8 mouse cellular contexts compared by ENCODE assay signal in the genomic region with DNA sequence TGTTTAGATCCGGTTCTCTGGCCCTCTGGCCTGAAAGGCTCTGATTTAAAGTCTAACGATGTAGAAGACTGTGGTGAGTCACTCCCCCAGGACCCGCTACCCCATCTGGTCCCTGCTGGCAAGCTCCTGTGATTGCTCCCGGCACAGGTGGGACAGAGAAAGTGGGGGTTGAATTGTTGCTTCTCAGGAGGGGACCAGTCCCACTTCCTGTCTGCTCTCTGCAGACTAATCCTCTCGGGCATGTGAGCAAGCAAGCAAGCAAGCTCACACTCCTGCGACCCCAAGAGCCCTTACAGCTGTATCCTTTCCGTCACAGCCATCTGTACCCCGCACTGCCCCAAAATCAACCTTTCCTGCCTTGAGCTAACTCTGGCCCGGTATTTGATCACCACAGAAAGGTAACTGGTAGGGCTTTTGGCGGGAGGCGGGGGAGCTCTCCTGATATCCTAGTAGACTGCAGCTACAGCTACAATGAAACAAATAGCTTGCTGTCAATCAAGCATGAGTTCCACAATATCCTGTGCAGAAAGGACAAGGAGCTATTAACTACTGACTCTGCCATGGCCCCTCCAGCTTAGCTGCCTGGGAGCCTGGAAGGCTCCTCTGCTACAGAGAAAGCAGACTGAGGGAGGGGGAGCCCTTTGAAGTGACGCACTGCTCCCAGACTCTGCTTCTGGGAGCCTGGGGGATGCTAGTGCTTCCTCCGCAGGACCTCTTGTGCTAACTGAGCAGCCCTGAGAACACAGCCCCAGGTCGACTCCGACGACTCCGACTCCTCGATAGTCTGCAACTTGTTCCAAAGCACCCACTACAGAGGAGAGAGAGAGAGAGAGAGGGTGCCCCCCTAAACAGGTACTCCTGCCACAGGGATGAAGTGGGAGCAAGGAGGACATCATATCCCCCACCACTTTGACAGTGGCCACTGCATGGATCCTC.
DNase-seq lines count a peak whose midpoint lies in the region; ATAC-seq and TF ChIP-seq lines count a peak whose summit lies in the region.

No protein-coding gene starts in this region.

- no peaks in the 10 kb centered on the region for H3K36me3 ChIP-seq in kidney, adult 2 months (ENCODE audit: control insufficient read depth, insufficient read depth, low read length)
- no peaks in the 10 kb centered on the region for H3K36me3 ChIP-seq in hindbrain, embryonic 16.5 days (ENCODE audit: control insufficient read depth, insufficient read depth, low read length)
- H3K36me3 ChIP-seq in neural tube, embryonic 14.5 days (ENCODE audit: control insufficient read depth, insufficient read depth, low read length): no peaks in the 10 kb centered on the region

- H3K4me1 ChIP-seq in kidney, adult 2 months (ENCODE audit: control insufficient read depth, insufficient read depth, low read length): peaks cover 7% of the 10 kb centered on the region
- H3K4me1 ChIP-seq in hindbrain, embryonic 16.5 days (ENCODE audit: control insufficient read depth, insufficient read depth, low read depth, low read length): peaks cover 52% of the 10 kb centered on the region
- peaks cover 21% of the 10 kb centered on the region; the same call in 1 of the 2 replicates for H3K4me1 ChIP-seq in neural tube, embryonic 14.5 days (ENCODE audit: control insufficient read depth, insufficient read depth, low read length)

- no peak for ATAC-seq in hindbrain, embryonic 16.5 days
- ATAC-seq in neural tube, embryonic 14.5 days (ENCODE audit: low read depth): no peak

- no peak overlapping the region for H3K4me3 ChIP-seq in kidney, adult 2 months (ENCODE audit: insufficient read depth, low read depth, low read length)
- H3K4me3 ChIP-seq in hindbrain, embryonic 16.5 days (ENCODE audit: low read length): no peak overlapping the region
- H3K4me3 ChIP-seq in neural tube, embryonic 14.5 days (ENCODE audit: low read depth, low read length): no peak overlapping the region

- TF ChIP-seq POLR2A in kidney, adult 2 months (IDR thresholded peaks at IDR 0.05; ENCODE audit: low read depth, low read length): no peak

- peak; percentile 46 to 64 for DNase-seq in kidney, postnatal 4 days
- DNase-seq in kidney, adult 2 months: no peak
- DNase-seq in embryo, embryonic 10.5 days (ENCODE audit: low spot score): peak; percentile 77
- DNase-seq in cerebellum, adult 11-12 months: no peak
- DNase-seq in lung, postnatal 14 days: no peak
- DNase-seq in right cerebral cortex, adult 18-20 months: no peak

- H3K27ac ChIP-seq in kidney, adult 2 months (ENCODE audit: insufficient read depth, low read depth, low read length): no peak overlapping the region
- H3K27ac ChIP-seq in hindbrain, embryonic 16.5 days (ENCODE audit: low read depth, low read length): peak overlapping the region; percentile 73
- peak overlapping the region; percentile 52; the same call in 1 of the 2 replicates for H3K27ac ChIP-seq in neural tube, embryonic 14.5 days (ENCODE audit: low read depth, low read length)

- no peak for TF ChIP-seq CTCF in kidney, adult 2 months (conservative IDR thresholded peaks at IDR 0.05; ENCODE audit: insufficient read depth, insufficient read length, low read depth, low read length)

- WGBS in kidney, adult 2 months: 48% methylated on average over 18 of the region's 18 CpGs
- WGBS in hindbrain, embryonic 16.5 days: 6% methylated on average over 17 of the region's 18 CpGs
- 8% methylated on average over 18 of the region's 18 CpGs for WGBS in neural tube, embryonic 14.5 days

- H3K9ac ChIP-seq in hindbrain, embryonic 16.5 days (ENCODE audit: low read depth, low read length): no peak overlapping the region; the same call in 1 of the 2 replicates
- H3K9ac ChIP-seq in neural tube, embryonic 14.5 days (replicated peaks; ENCODE audit: low read depth, low read length): 0 out of 2 replicates have a peak overlapping the region, but pooled peaks have one; percentile 8

- H3K9me3 ChIP-seq in hindbrain, embryonic 16.5 days (ENCODE audit: control insufficient read depth, low read length): no peaks in the 10 kb centered on the region
- no peaks in the 10 kb centered on the region for H3K9me3 ChIP-seq in neural tube, embryonic 14.5 days (ENCODE audit: control insufficient read depth, low read length)

- H3K27me3 ChIP-seq in kidney, adult 2 months (replicated peaks; ENCODE audit: control insufficient read depth, insufficient read depth, low read length): no peaks in the 10 kb centered on the region
- peaks cover 3% of the 10 kb centered on the region; the same call in 1 of the 2 replicates for H3K27me3 ChIP-seq in hindbrain, embryonic 16.5 days (replicated peaks; ENCODE audit: control insufficient read depth, insufficient read depth, low read length)
- no peaks in the 10 kb centered on the region for H3K27me3 ChIP-seq in neural tube, embryonic 14.5 days (ENCODE audit: control insufficient read depth, insufficient read depth, low read length)

- peak overlapping the region; percentile 20; the same call in 1 of the 2 replicates for H3K4me2 ChIP-seq in hindbrain, embryonic 16.5 days (ENCODE audit: low read length)
- no peak overlapping the region for H3K4me2 ChIP-seq in neural tube, embryonic 14.5 days (ENCODE audit: low read depth, low read length)

Comparison
In these comparisons a context has a peak if more than half of its experiments do, and no peak if none do; other contexts are left out.
1. DNase-seq: peak in kidney, postnatal 4 days (2 of 2) and embryo, embryonic 10.5 days (single experiment); none in kidney, adult 2 months (single experiment), cerebellum, adult 11-12 months (single experiment), lung, postnatal 14 days (single experiment) and right cerebral cortex, adult 18-20 months (single experiment).